Mouse (Mus musculus) embryo, embryonic 11 days (tissue): ENCODE measurements around the gene Gm20425.
"Not testable (repeated sequence)": the region's sequence is repeated elsewhere in the genome, so short reads cannot be mapped to it uniquely, and the experiment has no call there.

Source experiments
- DNase-seq: peaks from one replicate; pipeline ENCODE4 v3.0.0-alpha.2; 2015

Gene Gm20425

DNA sequence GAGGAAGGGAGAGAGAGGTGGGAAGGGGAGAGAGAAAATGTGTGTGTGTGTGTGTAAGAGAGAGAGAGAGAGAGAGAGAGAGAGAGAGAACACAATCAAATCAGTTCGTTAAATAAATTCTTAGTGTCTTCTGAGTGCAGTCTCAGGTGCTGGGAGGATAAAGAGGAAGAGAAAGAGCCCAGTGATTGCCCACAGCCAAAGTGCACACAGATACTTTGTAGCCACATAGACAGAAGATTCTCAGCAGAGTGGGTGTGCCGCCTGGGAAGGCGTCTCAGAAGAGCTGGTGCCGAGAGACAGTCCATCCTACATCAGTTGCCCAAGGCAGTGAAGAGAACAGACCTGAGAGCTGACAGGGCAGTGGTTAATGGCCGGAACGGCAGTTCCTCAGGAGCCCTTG lies 15.8 kb downstream of the Gm20425 start:
- DNase-seq = no peak

DNA sequence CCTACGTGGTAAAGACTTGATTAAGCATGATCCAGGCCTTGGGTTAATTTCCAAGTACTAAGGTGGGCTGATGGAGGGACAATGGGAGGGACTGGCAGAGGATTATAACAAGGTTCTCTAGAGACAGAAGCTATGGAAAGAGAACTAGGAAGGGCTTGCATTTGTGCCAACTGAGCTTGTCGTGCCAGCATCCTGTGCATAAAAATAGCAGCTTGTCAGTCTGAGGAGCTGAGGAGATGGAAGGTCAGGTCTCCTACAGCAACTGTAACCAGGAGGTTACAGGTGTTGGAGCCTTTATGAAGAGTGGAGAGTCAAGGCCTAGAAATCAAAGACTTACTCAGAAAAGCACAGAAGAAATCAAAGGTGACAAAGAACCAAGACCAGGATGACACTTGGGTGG lies 16.5 kb downstream of the Gm20425 start:
- no peak for DNase-seq

- DNase-seq = no peak
Observed at GRCm38 (mm10) chr9:103212654-103213420, 17.3 kb downstream of the Gm20425 start.

DNA sequence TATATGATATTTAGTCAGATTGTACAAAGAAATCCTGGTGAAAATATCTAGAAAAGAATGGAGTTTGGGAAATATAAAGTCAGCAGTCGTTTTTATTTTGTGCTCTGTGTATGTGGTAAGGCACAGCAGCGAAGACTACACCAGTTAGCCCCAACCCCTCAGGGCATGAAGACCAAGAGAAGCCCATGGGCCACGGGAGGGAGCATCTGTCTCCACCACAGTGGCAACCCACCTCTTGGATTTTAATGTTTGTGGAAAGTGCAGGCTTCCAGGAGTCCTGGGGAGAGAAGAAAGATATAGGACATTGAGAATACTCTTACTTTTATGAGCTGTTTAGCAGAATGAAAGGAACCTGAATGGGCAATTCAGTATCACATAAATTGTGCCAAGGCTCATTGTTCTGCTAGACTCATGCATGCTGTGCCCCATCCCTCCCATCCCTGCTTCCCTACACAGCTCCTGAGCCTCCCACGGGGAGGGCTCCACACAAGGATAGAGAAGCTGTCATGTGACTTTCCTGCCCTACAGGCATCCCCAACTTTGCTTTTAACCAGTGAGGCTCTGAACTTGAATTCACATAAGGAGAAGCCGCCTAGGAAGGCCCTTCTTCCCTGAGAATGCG lies 21.2 kb downstream of the Gm20425 start:
- DNase-seq = no peak

DNA sequence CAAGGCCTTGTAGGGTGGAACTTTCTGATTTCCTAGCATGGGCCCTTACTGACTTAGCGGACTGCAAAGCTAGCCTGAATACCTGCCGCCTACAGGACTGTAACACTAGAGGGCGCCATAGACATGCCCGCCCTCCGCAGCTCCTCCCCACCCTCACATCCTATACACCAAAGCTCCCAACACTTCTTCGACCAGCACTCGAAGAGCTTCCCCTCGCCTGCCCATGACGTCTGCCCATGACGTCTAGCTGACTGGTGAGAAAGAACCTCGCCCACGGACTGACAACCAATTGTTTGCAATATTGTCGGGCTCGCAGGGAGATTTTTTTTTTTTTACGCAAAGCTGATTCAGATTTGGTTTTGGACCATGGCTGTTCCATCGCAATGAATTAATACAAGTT lies 22.3 kb downstream of the Gm20425 start:
- DNase-seq = peak; percentile 87

DNA sequence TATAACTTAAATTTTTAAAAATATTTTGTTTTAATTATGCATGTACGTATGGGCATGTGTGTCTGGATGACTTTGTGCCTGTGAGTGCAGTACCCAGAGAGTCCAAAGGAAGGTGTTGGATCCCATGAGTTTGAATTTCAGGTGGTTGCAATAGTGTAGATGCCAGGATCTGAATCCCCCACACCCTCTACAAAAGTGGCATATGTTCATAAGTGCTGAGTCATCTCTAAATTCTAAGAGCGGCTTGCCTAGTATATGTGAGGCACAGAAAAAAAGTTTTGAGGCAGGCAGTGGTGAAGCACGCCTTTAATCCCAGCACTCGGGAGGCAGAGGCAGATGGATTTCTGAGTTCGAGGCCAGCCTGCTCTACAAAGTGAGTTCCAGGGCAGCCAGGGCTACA lies 24.3 kb downstream of the Gm20425 start:
- no peak for DNase-seq

DNA sequence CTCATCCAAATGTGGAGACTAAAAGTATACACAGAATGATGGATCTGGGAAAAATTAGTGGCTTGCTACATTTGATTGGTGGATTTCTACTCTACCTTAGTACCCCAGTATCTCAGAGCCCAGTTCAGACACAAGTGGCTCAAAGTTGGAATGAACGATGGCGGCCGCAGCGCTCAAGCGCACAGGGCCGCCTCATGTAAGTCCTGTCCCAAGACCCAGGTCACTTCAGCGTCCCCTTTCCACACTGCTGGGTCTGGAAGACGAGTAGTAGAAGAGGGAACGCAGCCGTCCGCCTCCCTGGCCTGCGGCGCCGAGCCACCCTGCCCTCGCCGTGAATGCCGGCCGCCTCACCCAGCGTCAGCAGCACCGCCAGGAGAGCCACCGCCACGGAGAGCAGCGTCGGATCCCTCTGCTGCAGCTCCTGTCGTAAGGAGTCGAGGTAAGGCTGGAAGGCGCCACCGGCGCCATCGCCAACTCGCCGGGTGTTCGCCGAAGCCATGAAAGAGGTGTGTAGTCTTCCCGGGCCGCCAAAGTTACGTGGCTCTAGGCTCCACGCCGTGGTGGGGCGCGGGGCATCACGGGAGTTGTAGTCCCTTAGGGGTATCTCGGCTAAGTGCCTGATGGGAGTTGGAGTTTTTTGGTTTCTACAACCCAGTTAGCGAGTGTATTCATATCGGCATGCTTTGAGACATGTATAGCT lies 28.4 kb downstream of the Gm20425 start, which contains the start of gene Srprb:
Gene Srprb, minus strand, starts transcription at position 577 of the 700 bp plus-strand sequence.
- peak; percentile 96 for DNase-seq

GRCm38 (mm10) chr9:103188416-103188815 lies 41.7 kb downstream of the Gm20425 start:
- no peak for DNase-seq

DNA sequence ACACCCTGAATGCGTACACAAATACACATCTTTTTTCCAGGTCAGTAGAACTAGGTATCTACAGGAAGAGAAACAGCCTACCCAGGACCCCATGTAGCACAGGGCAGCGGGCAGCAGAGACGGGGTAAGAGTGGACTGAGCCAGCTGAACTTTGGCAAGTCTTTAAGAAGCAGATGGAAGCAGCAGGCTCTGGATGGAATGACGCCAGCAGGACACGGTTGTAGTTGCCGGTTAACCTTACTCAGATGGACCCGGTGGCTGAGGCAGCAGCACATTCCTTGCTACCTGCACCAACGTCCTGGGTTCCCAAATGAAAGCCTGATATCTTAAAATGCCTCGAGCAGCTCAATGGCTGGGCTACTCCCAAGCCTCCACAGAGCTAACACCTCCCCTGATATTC lies 43.4 kb downstream of the Gm20425 start:
- DNase-seq = no peak

GRCm38 (mm10) chr9:103185946-103186345 lies 44.2 kb downstream of the Gm20425 start:
- DNase-seq = no peak

- no peak for DNase-seq
Observed at GRCm38 (mm10) chr9:103184855-103185254, 45.3 kb downstream of the Gm20425 start.

- DNase-seq = no peak
Observed at GRCm38 (mm10) chr9:103181886-103182285, 48.2 kb downstream of the Gm20425 start.

- peak; percentile 94 for DNase-seq
Observed at GRCm38 (mm10) chr9:103180807-103181565, 49.1 kb downstream of the Gm20425 start.

DNA sequence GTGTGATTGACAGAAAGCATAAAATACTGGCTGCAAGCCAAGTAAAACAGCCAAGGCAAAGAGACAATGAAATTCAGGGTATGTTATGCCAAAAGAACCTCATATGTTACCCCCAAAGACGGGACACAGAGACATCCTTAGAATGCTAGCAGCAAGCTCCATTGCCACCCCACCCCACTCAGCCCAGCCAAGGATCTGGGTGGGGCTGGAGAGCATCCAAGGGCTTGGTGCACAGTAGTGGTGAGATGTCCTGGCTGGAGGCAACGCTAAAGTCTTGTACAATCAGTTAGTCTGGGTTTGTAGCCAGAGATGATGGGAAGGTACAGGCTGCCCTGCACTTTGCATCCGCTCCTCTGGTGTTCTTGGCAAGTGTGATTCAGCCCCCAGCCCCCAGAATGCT lies 49.8 kb downstream of the Gm20425 start:
- DNase-seq = no peak

- DNase-seq = no peak
Observed at GRCm38 (mm10) chr9:103175692-103176091, 54.4 kb downstream of the Gm20425 start.

- peak; percentile 45 for DNase-seq
Observed at GRCm38 (mm10) chr9:103174771-103175519, 55.2 kb downstream of the Gm20425 start.

DNA sequence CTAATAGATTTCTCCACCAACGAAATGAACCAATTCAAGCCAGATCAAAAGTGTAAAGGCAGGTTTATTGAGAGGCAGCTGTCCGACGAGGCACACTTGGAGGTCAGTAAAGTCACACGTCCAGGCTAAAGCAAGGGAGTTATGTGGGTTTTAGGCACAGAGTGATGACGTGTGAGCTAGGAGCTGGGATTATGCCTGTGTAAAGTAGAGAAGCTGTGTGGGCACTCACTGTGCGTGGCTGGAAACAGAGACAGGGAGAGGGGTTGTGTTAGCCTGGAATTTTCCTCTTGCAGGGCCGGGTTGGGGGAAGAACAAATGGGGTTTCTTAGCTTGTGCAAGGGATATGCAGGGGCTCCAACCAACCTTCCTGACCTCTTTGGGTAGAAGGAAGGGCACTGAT lies 61.3 kb downstream of the Gm20425 start:
- no peak for DNase-seq

DNA sequence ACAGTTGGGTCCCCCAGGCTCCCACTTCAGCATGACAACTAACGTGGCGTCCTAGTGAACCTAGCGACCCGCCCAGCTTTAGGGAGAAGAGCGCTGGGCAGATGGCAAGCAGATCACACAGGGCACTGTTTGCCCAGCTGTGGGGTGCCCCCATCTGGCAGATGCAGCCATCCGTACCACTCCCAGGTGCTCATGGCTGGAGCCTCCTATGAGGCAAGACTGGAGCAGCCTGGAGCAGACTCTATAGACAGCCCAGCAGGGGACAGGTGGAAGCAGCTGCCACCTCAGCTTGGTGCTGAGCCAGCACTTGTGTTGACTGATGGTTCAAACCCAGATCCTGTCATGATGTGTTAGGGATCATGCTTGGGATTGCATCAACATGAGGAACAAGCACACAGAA lies 62.1 kb downstream of the Gm20425 start:
- DNase-seq = no peak

DNA sequence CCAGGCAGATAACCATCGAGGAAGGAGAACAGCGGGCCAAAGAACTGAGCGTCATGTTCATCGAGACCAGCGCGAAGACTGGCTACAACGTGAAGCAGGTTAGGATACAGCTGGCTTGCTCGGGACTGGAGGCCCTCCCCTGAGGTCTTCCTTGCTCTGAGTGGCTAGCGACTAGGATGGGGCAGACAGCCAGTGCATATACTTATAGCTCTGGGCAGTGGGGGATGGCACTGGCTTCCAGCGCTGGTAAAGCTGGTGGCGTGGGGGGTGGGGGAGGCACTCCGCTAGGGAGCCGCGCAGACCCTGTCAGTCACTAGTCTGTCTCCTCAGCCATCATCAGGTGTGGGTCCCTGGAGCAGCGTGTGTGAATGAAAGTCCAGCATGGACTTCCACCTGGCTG lies 66.3 kb downstream of the Gm20425 start:
- no peak for DNase-seq

GRCm38 (mm10) chr9:103155158-103155557 lies 74.9 kb downstream of the Gm20425 start:
- not testable (repeated sequence) for DNase-seq

DNA sequence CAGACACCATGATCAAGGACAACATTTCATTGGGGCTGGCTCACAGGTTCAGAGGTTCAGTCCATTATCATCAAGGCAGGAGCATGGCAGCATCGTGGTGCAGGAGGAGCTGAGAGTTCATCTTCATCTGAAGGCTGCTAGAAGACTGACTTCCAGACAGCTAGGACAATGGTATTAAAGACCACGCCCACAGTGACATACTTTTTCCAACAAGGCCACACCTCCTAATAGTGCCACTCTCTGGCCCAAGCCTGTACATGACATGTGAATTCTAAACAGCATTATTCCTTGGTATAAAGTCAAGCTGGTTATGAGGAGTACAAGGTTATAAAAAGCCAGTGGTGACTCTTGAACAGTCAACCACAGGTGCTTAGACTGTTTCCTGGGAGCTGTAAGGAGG lies 75.5 kb downstream of the Gm20425 start:
- DNase-seq = no peak

DNA sequence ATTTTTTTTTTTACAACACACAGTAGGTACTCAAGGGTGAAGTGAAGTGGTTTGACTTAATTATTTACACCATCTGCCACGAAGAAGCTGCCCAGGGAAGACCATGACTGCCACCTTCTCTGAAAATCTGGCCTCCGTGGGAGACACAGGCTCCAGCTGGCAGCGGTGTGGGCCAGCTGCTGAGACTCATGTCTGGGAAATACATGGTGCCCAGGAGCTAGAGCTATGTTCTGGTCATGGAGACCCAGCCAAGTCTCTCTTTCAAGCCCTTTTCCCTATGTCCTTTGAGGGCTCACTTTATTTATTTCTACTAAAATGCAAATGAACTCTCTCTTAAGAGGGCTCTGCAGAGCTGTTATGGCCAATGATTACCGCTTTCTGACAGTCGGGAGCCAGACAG lies 76.8 kb downstream of the Gm20425 start:
- no peak for DNase-seq
